Mouse (Mus musculus): ENCODE results near the gene Ly6g5c. TPM values are rescaled to one million over a fixed set of nuclear protein-coding genes. Genes with fewer than 3 reads are reported as not detected.

Gene Ly6g5c
- polyA plus RNA-seq, 1 experiment from 2014 or later = not detected

Other genes starting within 250 kb of the Ly6g5c start
- gene Cfb, start 245.8 kb upstream of the Ly6g5c start, polyA plus RNA-seq (2017; shearing (Covaris generic)) = not detected
- gene Zbtb12, start 228.8 kb upstream of the Ly6g5c start, polyA plus RNA-seq (2017; shearing (Covaris generic)) = 0.32 TPM
- gene Gm20547, start 226.2 kb upstream of the Ly6g5c start, polyA plus RNA-seq (2017; shearing (Covaris generic)) = not detected
- not detected for gene C2, start 210.0 kb upstream of the Ly6g5c start, polyA plus RNA-seq (2017; shearing (Covaris generic))
- 49.8 TPM for gene Ehmt2, start 209.8 kb upstream of the Ly6g5c start, polyA plus RNA-seq (2017; shearing (Covaris generic))
- gene Slc44a4, start 193.8 kb upstream of the Ly6g5c start, polyA plus RNA-seq (2017; shearing (Covaris generic)) = not detected
- gene Neu1, start 177.0 kb upstream of the Ly6g5c start, polyA plus RNA-seq (2017; shearing (Covaris generic)) = 116 TPM
- 785 TPM for gene Hspa1b, start 149.0 kb upstream of the Ly6g5c start, polyA plus RNA-seq (2017; shearing (Covaris generic))
- 42.4 TPM for gene Gm20481, start 138.4 kb upstream of the Ly6g5c start, polyA plus RNA-seq (2017; shearing (Covaris generic))
- gene Hspa1a, start 136.1 kb upstream of the Ly6g5c start, polyA plus RNA-seq (2017; shearing (Covaris generic)) = 403 TPM
- gene Hspa1l, start 135.6 kb upstream of the Ly6g5c start, polyA plus RNA-seq (2017; shearing (Covaris generic)) = 0.17 TPM
- 59.4 TPM for gene Lsm2, start 126.4 kb upstream of the Ly6g5c start, polyA plus RNA-seq (2017; shearing (Covaris generic))
- gene Vars, start 107.3 kb upstream of the Ly6g5c start, polyA plus RNA-seq (2017; shearing (Covaris generic)) = 151 TPM
- gene Vwa7, start 91.7 kb upstream of the Ly6g5c start, polyA plus RNA-seq (2017; shearing (Covaris generic)) = not detected
- not detected for gene Sapcd1, start 80.3 kb upstream of the Ly6g5c start, polyA plus RNA-seq (2017; shearing (Covaris generic))
- gene Msh5, start 61.5 kb upstream of the Ly6g5c start, polyA plus RNA-seq (2017; shearing (Covaris generic)) = 4.4 TPM
- gene Clic1, start 58.3 kb upstream of the Ly6g5c start, polyA plus RNA-seq (2017; shearing (Covaris generic)) = 228 TPM
- gene Ddah2, start 49.2 kb upstream of the Ly6g5c start, polyA plus RNA-seq (2017; shearing (Covaris generic)) = 0.95 TPM
- not detected for gene Ly6g6c, start 42.9 kb upstream of the Ly6g5c start, polyA plus RNA-seq (2017; shearing (Covaris generic))
- not detected for gene Mpig6b, start 42.1 kb upstream of the Ly6g5c start, polyA plus RNA-seq (2017; shearing (Covaris generic))
- not detected for gene Ly6g6e, start 31.4 kb upstream of the Ly6g5c start, polyA plus RNA-seq (2017; shearing (Covaris generic))
- gene Ly6g6d, start 30.2 kb upstream of the Ly6g5c start, polyA plus RNA-seq (2017; shearing (Covaris generic)) = not detected
- gene Ly6g6f, start 22.7 kb upstream of the Ly6g5c start, polyA plus RNA-seq (2017; shearing (Covaris generic)) = not detected
- gene Abhd16a, start 19.0 kb upstream of the Ly6g5c start, polyA plus RNA-seq (2017; shearing (Covaris generic)) = 90.2 TPM
- 1.2 TPM for gene Ly6g5b, start 7.1 kb downstream of the Ly6g5c start, polyA plus RNA-seq (2017; shearing (Covaris generic))
- 64.4 TPM for gene Gpank1, start 13.2 kb downstream of the Ly6g5c start, polyA plus RNA-seq (2017; shearing (Covaris generic))
- gene Csnk2b, start 13.8 kb downstream of the Ly6g5c start, polyA plus RNA-seq (2017; shearing (Covaris generic)) = 190 TPM
- 0.75 TPM for gene D17H6S53E, start 18.1 kb downstream of the Ly6g5c start, polyA plus RNA-seq (2017; shearing (Covaris generic))
- not detected for gene Apom, start 23.8 kb downstream of the Ly6g5c start, polyA plus RNA-seq (2017; shearing (Covaris generic))
- 77.8 TPM for gene Bag6, start 26.9 kb downstream of the Ly6g5c start, polyA plus RNA-seq (2017; shearing (Covaris generic))
- gene Prrc2a, start 56.6 kb downstream of the Ly6g5c start, polyA plus RNA-seq (2017; shearing (Covaris generic)) = 31.3 TPM
- not detected for gene Aif1, start 67.8 kb downstream of the Ly6g5c start, polyA plus RNA-seq (2017; shearing (Covaris generic))
- 1.8 TPM for gene Lst1, start 80.2 kb downstream of the Ly6g5c start, polyA plus RNA-seq (2017; shearing (Covaris generic))
- gene Ltb, start 86.2 kb downstream of the Ly6g5c start, polyA plus RNA-seq (2017; shearing (Covaris generic)) = 754 TPM
- 4.2 TPM for gene Tnf, start 93.7 kb downstream of the Ly6g5c start, polyA plus RNA-seq (2017; shearing (Covaris generic))
- 24.6 TPM for gene Lta, start 97.1 kb downstream of the Ly6g5c start, polyA plus RNA-seq (2017; shearing (Covaris generic))
- not detected for gene Gm16181, start 112.6 kb downstream of the Ly6g5c start, polyA plus RNA-seq (2017; shearing (Covaris generic))
- 1.4 TPM for gene Atp6v1g2, start 125.4 kb downstream of the Ly6g5c start, polyA plus RNA-seq (2017; shearing (Covaris generic))
- gene Nfkbil1, start 127.5 kb downstream of the Ly6g5c start, polyA plus RNA-seq (2017; shearing (Covaris generic)) = 16.0 TPM
- 192 TPM for gene Ddx39b, start 133.5 kb downstream of the Ly6g5c start, polyA plus RNA-seq (2017; shearing (Covaris generic))
- gene H2-D1, start 154.5 kb downstream of the Ly6g5c start, polyA plus RNA-seq (2017; shearing (Covaris generic)) = 5,786 TPM
- gene H2-Q1, start 212.1 kb downstream of the Ly6g5c start, polyA plus RNA-seq (2017; shearing (Covaris generic)) = not detected
- 7.0 TPM for gene H2-Q2, start 234.0 kb downstream of the Ly6g5c start, polyA plus RNA-seq (2017; shearing (Covaris generic))